ENCODE assay signal across 9 mouse cellular contexts in genomic region chr8:93140696-93141095, GRCm38 (mm10). TPM values are rescaled to one million over a fixed set of nuclear protein-coding genes. Genes with fewer than 3 reads are reported as not detected.
DNase-seq lines count a peak whose midpoint lies in the region; ATAC-seq lines count a peak whose summit lies in the region.
"Had no signal": no experiment of that assay in that cellular context is flagged by ENCODE, and none has a peak within 500 bp of the region (broad histone marks: within the 10 kb centered on the region; RNA-seq: fewer than 3 reads in every experiment).

No protein-coding gene starts in this region.

- no peak overlapping the region for H3K4me3 ChIP-seq in midbrain, embryonic 11.5 days (ENCODE audit: low read depth, low read length)
- H3K4me3 ChIP-seq in midbrain, embryonic 15.5 days: no peak overlapping the region
- H3K4me3 ChIP-seq: embryonic facial prominence, embryonic 12.5 days; liver, embryonic 15.5 days had no signal

- H3K4me1 ChIP-seq in midbrain, embryonic 11.5 days (ENCODE audit: control insufficient read depth, insufficient read depth, low read length): no peaks in the 10 kb centered on the region
- no peaks in the 10 kb centered on the region for H3K4me1 ChIP-seq in midbrain, embryonic 15.5 days
- H3K4me1 ChIP-seq: embryonic facial prominence, embryonic 12.5 days; liver, embryonic 15.5 days had no signal

- peak; percentile 85 for DNase-seq in midbrain, embryonic 11.5 days (ENCODE audit: low spot score, missing footprints)
- peak; percentile 78 for DNase-seq in adipocyte (ENCODE audit: low spot score)
- peak; percentile 8 for DNase-seq in cerebellum, adult 9-11 months
- DNase-seq in heart, postnatal 10 days: peak; percentile 63 to 73
- DNase-seq in left cerebral cortex, adult 18-20 months (ENCODE audit: low spot score in 2 of 2): peak; percentile 40 to 63
- DNase-seq in retina, postnatal 7 days (ENCODE audit: low read depth, low spot score): peak; percentile 8

- H3K27me3 ChIP-seq in midbrain, embryonic 11.5 days (ENCODE audit: control insufficient read depth, insufficient read depth, low read length): no peaks in the 10 kb centered on the region
- H3K27me3 ChIP-seq in midbrain, embryonic 15.5 days (replicated peaks): no peaks in the 10 kb centered on the region
- H3K27me3 ChIP-seq: embryonic facial prominence, embryonic 12.5 days; liver, embryonic 15.5 days had no signal

- H3K9ac ChIP-seq in midbrain, embryonic 11.5 days (ENCODE audit: low read length): no peak overlapping the region
- H3K9ac ChIP-seq in midbrain, embryonic 15.5 days: no peak overlapping the region
- H3K9ac ChIP-seq: embryonic facial prominence, embryonic 12.5 days; liver, embryonic 15.5 days had no signal

- no peak for ATAC-seq in midbrain, embryonic 11.5 days (ENCODE audit: low FRiP score)
- no peak for ATAC-seq in midbrain, embryonic 15.5 days (replicated peaks)

- H3K36me3 ChIP-seq in midbrain, embryonic 11.5 days (ENCODE audit: control insufficient read depth, insufficient read depth, low read length): no peaks in the 10 kb centered on the region
- no peaks in the 10 kb centered on the region for H3K36me3 ChIP-seq in midbrain, embryonic 15.5 days (replicated peaks)
- H3K36me3 ChIP-seq: embryonic facial prominence, embryonic 12.5 days; liver, embryonic 15.5 days had no signal

- no peak overlapping the region for H3K4me2 ChIP-seq in midbrain, embryonic 11.5 days
- H3K4me2 ChIP-seq in midbrain, embryonic 15.5 days: no peak overlapping the region
- H3K4me2 ChIP-seq: embryonic facial prominence, embryonic 12.5 days; liver, embryonic 15.5 days had no signal

- no peak overlapping the region for H3K27ac ChIP-seq in midbrain, embryonic 11.5 days (ENCODE audit: low read depth, low read length)
- no peak overlapping the region for H3K27ac ChIP-seq in midbrain, embryonic 15.5 days
- H3K27ac ChIP-seq: embryonic facial prominence, embryonic 12.5 days; liver, embryonic 15.5 days had no signal

- no peaks in the 10 kb centered on the region for H3K9me3 ChIP-seq in midbrain, embryonic 11.5 days (ENCODE audit: control insufficient read depth, low read length)
- H3K9me3 ChIP-seq in midbrain, embryonic 15.5 days: no peaks in the 10 kb centered on the region
- H3K9me3 ChIP-seq: embryonic facial prominence, embryonic 12.5 days; liver, embryonic 15.5 days had no signal

- WGBS in midbrain, embryonic 11.5 days: 56% methylated on average over 1 of the region's 1 CpGs
- 51% methylated on average over 1 of the region's 1 CpGs for WGBS in midbrain, embryonic 15.5 days

- intact Hi-C loops in heart, postnatal 10 days (cut with DNase I): loop anchor here (1.0 kb wide), 1 partner anchor 82 kb away; no protein-coding TSS in a partner anchor

RNA-seq across cellular contexts. Expression of gene Ces1c, which starts 9.6 kb away (rescaled TPM):
- not detected in 2 replicates for polyA plus RNA-seq in midbrain, embryonic 11.5 days (2014; fragmentation: Nextera tagmentation; extraction: Ambion mirVana)
- polyA plus RNA-seq in midbrain, embryonic 15.5 days (2015; fragmentation: Nextera tagmentation; extraction: Ambion mirVana): not detected in 2 replicates
- total RNA-seq in heart, postnatal 10 days (2021): not detected
- total RNA-seq in left cerebral cortex, adult 18-20 months (2021): not detected
- polyA plus RNA-seq: embryonic facial prominence, embryonic 12.5 days had no signal

RNA-seq across cellular contexts. Expression of gene Ces1d, which starts 56.9 kb away (rescaled TPM):
- polyA plus RNA-seq in midbrain, embryonic 11.5 days (2014; fragmentation: Nextera tagmentation; extraction: Ambion mirVana): 0.32 TPM in 1 of 2 replicates, not detected in the other
- polyA plus RNA-seq in midbrain, embryonic 15.5 days (2015; fragmentation: Nextera tagmentation; extraction: Ambion mirVana): 0.25 and 0.46 TPM in 2 replicates
- 10 to 100 TPM; 29.5 to 57.4 TPM for total RNA-seq in heart, postnatal 10 days (2021)
- total RNA-seq in left cerebral cortex, adult 18-20 months (2021): under 1 TPM; 0.21 to 0.79 TPM

Comparison
In these comparisons a context has a peak if more than half of its experiments do, and no peak if none do; other contexts are left out.
1. DNase-seq: peak in every context shown above with its lines; median percentile 85 in midbrain, embryonic 11.5 days; 78 in adipocyte; 68 in heart, postnatal 10 days; 52 in left cerebral cortex, adult 18-20 months; 8 in cerebellum, adult 9-11 months; 8 in retina, postnatal 7 days.
2. RNA of gene Ces1d, which starts 56.9 kb away (total RNA-seq): 29.5 to 57.4 TPM in heart, postnatal 10 days; 0.21 to 0.79 TPM in left cerebral cortex, adult 18-20 months; every median in the first group is over 10 times any median in the second.